Mouse (Mus musculus) liver, embryonic 15.5 days (tissue): ENCODE measurements around the gene Gm13287. TPM values are rescaled to one million over a fixed set of nuclear protein-coding genes. Genes with fewer than 3 reads are reported as not detected.
"Not testable (repeated sequence)": the region's sequence is repeated elsewhere in the genome, so short reads cannot be mapped to it uniquely, and the experiment has no call there.

Experiments
- ATAC-seq: fragments of 200-750 bp; cut with Nextera tagmentation; 2 replicates; pipeline ENCODE4 v1.8.0; 2017; ENCODE audit warnings: moderate number of reproducible peaks, mild to moderate bottlenecking, moderate library complexity; ENCODE audit not compliant: insufficient read depth
- H3K27ac ChIP-seq: fragments of 300-500 bp; sonication (generic); replicated peaks from 2 replicates; pipeline ENCODE4 v1.5.1; 2015; ENCODE audit warnings: mild to moderate bottlenecking, inconsistent platforms
- H3K27me3 ChIP-seq: fragments of 300-500 bp; sonication (generic); 2 replicates; pipeline ENCODE4 v1.6.1; 2015; ENCODE audit warnings: mild to moderate bottlenecking, inconsistent platforms
- H3K36me3 ChIP-seq: fragments of 300-500 bp; sonication (generic); replicated peaks from 2 replicates; pipeline ENCODE4 v1.6.1; 2015; ENCODE audit warnings: moderate library complexity, mild to moderate bottlenecking, inconsistent platforms
- H3K4me1 ChIP-seq: fragments of 300-500 bp; sonication (generic); replicated peaks from 2 replicates; pipeline ENCODE4 v1.6.1; 2015; ENCODE audit warnings: inconsistent platforms
- H3K4me2 ChIP-seq: fragments of 300-500 bp; sonication (generic); 2 replicates; pipeline ENCODE4 v1.6.1; 2015; ENCODE audit warnings: moderate library complexity, mild to moderate bottlenecking, inconsistent platforms
- H3K4me3 ChIP-seq: fragments of 300-500 bp; sonication (generic); replicated peaks from 2 replicates; pipeline ENCODE4 v1.5.1; 2015; ENCODE audit warnings: mild to moderate bottlenecking, inconsistent platforms
- H3K9ac ChIP-seq: fragments of 300-500 bp; sonication (generic); 2 replicates; pipeline ENCODE4 v1.6.1; 2015; ENCODE audit warnings: moderate library complexity, mild to moderate bottlenecking, inconsistent platforms
- H3K9me3 ChIP-seq: fragments of 300-500 bp; sonication (generic); replicated peaks from 2 replicates; pipeline ENCODE4 v1.6.1; 2016; ENCODE audit warnings: inconsistent platforms
- WGBS: fragments of 180-500 bp; shearing (Covaris S2); methylation state at CpG from one replicate; pipeline ENCODE4 v1.1.7; 2015; ENCODE audit warnings: mixed read lengths; ENCODE audit not compliant: insufficient replicate concordance; 5-methylcytosine and 5-hydroxymethylcytosine counted together
- polyA plus RNA-seq: library from polyadenylated mRNA; unstranded; fragments of >200 nt; fragmentation: Nextera tagmentation; extraction: Ambion mirVana; gene quantifications from 2 replicates; pipeline ENCODE4 v1.2.1, GENCODE M21; 2015

Gene Gm13287
- not detected in 2 replicates for polyA plus RNA-seq

DNA sequence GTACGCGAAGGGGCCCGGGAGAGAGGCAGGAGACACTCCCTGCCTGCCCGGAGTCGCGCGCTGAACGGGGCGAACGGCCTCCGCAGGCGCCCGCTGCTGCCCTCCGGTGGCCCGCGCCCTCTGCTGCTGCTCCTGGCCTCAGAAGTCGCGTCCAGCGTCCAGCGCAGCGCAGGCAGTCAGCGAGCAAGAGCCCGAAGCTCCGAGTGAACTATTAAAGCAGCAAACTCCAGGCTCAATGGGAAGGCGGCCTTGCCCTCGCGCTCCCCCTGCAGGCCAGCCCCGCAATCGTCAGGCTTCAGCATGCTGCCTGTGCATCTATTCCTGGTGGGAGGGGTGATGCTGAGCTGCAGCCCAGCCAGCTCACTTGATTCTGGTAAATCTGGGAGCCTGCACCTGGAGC is at the start of gene Gm13287:
Gene Gm13287 (plus strand): TSS at position 301 of the 400 bp plus-strand sequence.
- not testable (repeated sequence) for ATAC-seq, H3K9ac ChIP-seq, H3K36me3 ChIP-seq, H3K27me3 ChIP-seq, H3K9me3 ChIP-seq, H3K4me1 ChIP-seq, H3K27ac ChIP-seq, H3K4me3 ChIP-seq
- WGBS: no CpG with 5 or more reads among the region's 29 CpGs
- peak within 1 kb of the TSS; percentile 40; the same call in 1 of the 2 replicates for H3K4me2 ChIP-seq

DNA sequence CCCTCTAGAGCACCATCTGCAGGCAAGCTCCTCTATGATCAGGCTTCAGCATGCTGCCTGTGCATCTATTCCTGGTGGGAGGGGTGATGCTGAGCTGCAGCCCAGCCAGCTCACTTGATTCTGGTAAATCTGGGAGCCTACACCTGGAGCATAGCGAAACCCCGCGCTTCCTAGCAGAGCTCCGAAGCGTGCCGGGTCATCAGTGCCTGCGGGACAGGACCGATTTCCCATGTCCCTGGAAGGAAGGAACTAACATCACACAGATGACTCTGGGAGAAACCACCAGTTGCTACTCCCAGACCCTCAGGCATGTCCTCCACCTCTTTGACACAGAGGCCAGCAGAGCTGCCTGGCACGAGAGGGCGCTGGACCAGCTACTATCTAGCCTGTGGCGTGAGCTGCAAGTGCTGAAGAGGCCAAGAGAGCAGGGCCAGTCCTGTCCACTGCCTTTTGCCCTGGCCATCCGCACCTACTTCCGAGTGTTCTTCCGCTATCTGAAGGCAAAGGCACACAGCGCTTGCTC is 48.2 kb upstream of the Gm13287 start, which contains the start of gene Gm13271:
Gene Gm13271 (plus strand): TSS at position 51 of the 523 bp plus-strand sequence.
- not testable (repeated sequence) for H3K4me2 ChIP-seq, H3K4me1 ChIP-seq, ATAC-seq, H3K4me3 ChIP-seq, H3K9ac ChIP-seq, H3K9me3 ChIP-seq, H3K27ac ChIP-seq, H3K36me3 ChIP-seq, H3K27me3 ChIP-seq
- WGBS: 75% methylated on average over 15 of the region's 15 CpGs

DNA sequence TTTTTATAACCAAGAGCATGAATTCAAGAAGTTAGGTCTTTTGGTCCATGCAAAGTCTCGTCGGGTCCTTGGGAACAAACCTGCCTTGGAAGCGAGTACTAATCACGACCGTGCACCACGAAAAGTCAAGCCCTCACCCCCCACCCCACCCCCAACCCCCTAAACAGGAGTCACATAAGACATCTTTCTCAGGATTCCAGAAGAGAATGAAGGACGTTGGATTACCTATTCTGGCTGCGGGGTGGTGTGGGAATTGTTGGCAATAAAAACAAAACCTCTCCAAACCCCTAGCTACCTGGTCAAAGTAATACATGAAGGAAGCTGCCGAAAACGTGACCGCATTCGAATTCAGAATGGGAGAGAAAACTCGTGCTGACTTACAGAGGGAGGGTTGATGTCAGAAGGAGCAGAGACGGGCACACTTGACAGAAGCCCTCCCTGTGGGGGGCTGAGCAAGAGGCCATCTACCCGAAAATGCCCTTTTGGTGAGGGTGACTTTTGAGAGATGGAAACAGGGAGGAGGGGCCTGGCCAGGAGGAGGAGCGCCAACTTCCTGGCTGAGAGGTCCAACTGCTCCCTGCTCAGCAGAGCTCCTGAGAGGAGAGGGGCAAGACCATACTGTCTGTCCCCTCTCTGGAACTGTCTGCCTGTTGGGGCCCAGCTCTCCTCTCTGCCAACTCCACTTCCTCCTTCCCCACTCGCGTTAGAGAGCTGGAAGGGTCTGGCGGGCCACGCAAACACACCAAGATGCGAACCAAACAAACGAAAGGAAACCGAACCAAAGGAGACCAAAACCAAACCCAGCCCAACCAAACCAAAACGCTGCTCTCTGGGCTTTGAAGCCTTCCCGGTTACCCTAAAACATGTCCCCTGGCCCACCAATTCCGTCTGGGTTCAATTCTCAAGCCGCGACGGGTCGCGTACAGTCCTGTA is 46.2 kb upstream of the Gm13287 start:
- H3K27me3 ChIP-seq, H3K4me1 ChIP-seq, H3K36me3 ChIP-seq, H3K9me3 ChIP-seq, ATAC-seq: not testable (repeated sequence)
- peak overlapping the region; percentile 86 for H3K27ac ChIP-seq
- 9% methylated on average over 29 of the region's 31 CpGs for WGBS
- H3K4me3 ChIP-seq: peak overlapping the region; percentile 66
- peak overlapping the region; percentile 85 for H3K4me2 ChIP-seq
- H3K9ac ChIP-seq: peak overlapping the region; percentile 57

DNA sequence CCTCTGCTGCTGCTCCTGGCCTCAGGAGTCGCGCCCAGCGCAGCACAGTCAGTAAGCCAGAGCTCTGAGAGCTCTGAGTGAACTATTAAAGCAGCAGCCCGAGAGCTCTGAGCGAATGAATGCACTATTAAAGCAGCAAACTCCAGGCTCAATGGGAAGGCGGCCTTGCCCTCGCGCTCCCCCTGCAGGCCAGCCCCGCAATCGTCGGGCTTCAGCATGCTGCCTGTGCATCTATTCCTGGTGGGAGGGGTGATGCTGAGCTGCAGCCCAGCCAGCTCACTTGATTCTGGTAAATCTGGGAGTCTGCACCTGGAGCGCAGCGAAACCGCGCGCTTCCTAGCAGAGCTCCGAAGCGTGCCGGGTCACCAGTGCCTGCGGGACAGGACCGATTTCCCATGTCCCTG is 45.4 kb upstream of the Gm13287 start:
- not testable (repeated sequence) for H3K36me3 ChIP-seq, H3K9me3 ChIP-seq, H3K4me1 ChIP-seq, H3K27me3 ChIP-seq
- Histone ChIP-seq H3K27ac (peak overlapping the region; percentile 86), H3K4me2 (peak overlapping the region; percentile 85), H3K9ac (peak overlapping the region; percentile 57), H3K4me3 (peak overlapping the region; percentile 66)
- peak; percentile 100 for ATAC-seq
- WGBS: under 1% methylated on average over 20 of the region's 21 CpGs

DNA sequence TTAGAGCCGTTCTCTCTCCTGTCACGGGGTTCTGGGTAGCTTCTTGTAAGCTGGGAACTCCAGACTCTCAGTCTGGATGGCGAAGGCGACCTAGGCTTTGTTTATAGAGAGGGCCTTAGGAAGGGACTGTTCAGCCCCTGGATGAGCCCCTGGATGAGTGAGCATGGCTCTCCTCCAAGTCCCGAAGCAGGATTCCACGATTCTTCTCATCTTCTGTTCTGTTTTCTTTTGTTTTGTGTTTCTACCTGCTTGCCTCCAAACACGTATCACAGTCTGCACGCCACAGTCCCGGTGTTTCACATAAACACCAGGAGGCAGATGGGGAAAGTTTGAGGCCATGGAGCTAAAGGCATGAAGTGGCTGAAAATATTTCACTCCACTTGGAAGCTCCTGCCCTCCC is 44.3 kb upstream of the Gm13287 start:
- H3K9me3 ChIP-seq, H3K36me3 ChIP-seq, H3K4me1 ChIP-seq, H3K27ac ChIP-seq, H3K27me3 ChIP-seq, ATAC-seq, H3K4me2 ChIP-seq, H3K9ac ChIP-seq, H3K4me3 ChIP-seq: not testable (repeated sequence)
- 68% methylated on average over 9 of the region's 9 CpGs for WGBS

DNA sequence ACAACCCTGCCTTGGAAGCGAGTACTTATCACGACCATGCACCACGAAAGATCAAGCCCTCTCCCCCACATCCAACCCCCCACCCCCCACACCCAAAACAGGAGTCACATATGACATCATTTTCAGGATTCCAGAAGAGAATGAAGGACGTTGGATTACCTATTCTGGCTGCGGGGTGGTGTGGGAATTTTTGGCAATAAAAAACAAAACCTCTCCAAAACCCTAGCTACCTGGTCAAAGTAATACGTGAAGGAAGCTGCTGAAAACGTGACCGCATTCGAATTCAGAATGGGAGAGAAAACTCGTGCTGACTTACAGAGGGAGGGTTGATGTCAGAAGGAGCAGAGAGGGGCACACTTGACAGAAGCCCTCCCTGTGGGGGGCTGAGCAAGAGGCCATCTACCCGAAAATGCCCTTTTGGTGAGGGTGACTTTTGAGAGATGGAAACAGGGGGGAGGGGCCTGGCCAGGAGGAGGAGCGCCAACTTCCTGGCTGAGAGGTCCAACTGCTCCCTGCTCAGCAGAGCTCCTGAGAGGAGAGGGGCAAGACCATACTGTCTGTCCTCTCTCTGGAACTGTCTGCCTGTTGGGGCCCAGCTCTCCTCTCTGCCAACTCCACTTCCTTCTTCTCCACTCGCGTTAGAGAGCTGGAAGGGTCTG is 43.3 kb upstream of the Gm13287 start, which contains the start of gene Gm13283:
Gene Gm13283 (plus strand): TSS at position 510 of the 659 bp plus-strand sequence.
- WGBS: 14% methylated on average over 10 of the region's 14 CpGs
- not testable (repeated sequence) for H3K27me3 ChIP-seq, H3K36me3 ChIP-seq, ATAC-seq, H3K27ac ChIP-seq, H3K9ac ChIP-seq, H3K4me1 ChIP-seq, H3K9me3 ChIP-seq
- Histone ChIP-seq H3K4me3 (peak within 1 kb of the TSS; percentile 46), H3K4me2 (peak within 1 kb of the TSS; percentile 67)

DNA sequence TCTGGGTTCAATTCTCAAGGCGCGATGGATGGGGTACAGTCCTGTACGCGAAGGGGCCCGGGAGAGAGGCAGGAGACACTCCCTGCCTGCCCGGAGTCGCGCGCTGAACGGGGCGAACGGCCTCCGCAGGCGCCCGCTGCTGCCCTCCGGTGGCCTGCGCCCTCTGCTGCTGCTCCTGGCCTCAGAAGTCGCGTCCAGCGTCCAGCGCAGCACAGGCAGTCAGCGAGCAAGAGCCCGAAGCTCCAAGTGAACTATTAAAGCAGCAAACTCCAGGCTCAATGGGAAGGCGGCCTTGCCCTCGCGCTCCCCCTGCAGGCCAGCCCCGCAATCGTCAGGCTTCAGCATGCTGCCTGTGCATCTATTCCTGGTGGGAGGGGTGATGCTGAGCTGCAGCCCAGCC is 42.6 kb upstream of the Gm13287 start:
- H3K27ac ChIP-seq, H3K9ac ChIP-seq, ATAC-seq, H3K9me3 ChIP-seq, H3K4me1 ChIP-seq, H3K27me3 ChIP-seq, H3K36me3 ChIP-seq: not testable (repeated sequence)
- Histone ChIP-seq H3K4me3 (peak overlapping the region; percentile 46), H3K4me2 (peak overlapping the region; percentile 67)
- 0% methylated on average over 27 of the region's 28 CpGs for whole genome bisulfite sequencing

DNA sequence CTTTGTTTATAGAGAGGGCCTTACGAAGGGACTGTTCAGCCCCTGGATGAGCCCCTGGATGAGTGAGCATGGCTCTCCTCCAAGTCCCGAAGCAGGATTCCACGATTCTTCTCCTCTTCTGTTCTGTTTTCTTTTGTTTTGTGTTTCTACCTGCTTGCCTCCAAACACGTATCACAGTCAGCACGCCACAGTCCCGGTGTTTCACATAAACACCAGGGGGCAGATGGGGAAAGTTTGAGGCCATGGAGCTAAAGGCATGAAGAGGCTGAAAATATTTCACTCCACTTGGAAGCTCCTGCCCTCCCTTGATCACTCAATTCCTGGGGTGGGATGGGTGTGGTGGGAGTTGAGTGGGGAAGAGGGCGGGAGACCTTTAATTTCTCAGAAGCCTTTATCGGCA is 41.3 kb upstream of the Gm13287 start:
- H3K9me3 ChIP-seq, H3K4me1 ChIP-seq, H3K4me2 ChIP-seq, H3K27ac ChIP-seq, H3K27me3 ChIP-seq, H3K36me3 ChIP-seq, H3K9ac ChIP-seq, ATAC-seq, H3K4me3 ChIP-seq: not testable (repeated sequence)
- 50% methylated on average over 6 of the region's 8 CpGs for WGBS

DNA sequence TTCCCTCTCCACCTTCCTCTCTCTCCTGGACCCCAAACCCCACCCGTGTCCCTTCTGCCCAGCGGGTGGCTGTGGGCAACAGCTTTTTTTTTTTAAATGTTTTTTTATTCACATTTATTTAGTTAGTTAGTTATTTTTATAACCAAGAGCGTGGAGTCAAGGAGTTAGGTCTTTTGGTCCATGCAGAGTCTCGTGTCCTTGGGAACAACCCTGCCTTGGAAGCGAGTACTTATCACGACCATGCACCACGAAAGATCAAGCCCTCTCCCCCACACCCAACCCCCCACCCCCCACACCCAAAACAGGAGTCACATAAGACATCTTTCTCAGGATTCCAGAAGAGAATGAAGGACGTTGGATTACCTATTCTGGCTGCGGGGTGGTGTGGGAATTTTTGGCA is 40.7 kb upstream of the Gm13287 start:
- 33% methylated on average over 9 of the region's 9 CpGs for WGBS

DNA sequence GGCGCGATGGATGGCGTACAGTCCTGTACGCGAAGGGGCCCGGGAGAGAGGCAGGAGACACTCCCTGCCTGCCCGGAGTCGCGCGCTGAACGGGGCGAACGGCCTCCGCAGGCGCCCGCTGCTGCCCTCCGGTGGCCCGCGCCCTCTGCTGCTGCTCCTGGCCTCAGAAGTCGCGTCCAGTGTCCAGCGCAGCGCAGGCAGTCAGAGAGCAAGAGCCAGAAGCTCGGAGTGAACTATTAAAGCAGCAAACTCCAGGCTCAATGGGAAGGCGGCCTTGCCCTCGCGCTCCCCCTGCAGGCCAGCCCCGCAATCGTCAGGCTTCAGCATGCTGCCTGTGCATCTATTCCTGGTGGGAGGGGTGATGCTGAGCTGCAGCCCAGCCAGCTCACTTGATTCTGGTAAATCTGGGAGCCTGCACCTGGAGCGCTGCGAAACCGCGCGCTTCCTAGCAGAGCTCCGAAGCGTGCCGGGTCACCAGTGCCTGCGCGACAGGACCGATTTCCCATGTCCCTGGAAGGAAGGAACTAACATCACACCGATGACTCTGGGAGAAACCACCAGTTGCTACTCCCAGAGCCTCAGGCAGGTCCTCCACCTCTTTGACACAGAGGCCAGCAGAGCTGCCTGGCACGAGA is 39.6 kb upstream of the Gm13287 start:
- not testable (repeated sequence) for H3K27me3 ChIP-seq, H3K9me3 ChIP-seq, H3K36me3 ChIP-seq, H3K4me1 ChIP-seq, H3K27ac ChIP-seq, ATAC-seq, H3K9ac ChIP-seq
- WGBS: 2% methylated on average over 38 of the region's 42 CpGs
- H3K4me3 ChIP-seq: peak overlapping the region; percentile 48
- peak overlapping the region; percentile 65 for H3K4me2 ChIP-seq

More for the DNA sequence above, 40.7 kb upstream of the Gm13287 start:
- H3K4me1 ChIP-seq, ATAC-seq, H3K9ac ChIP-seq, H3K27me3 ChIP-seq, H3K9me3 ChIP-seq, H3K36me3 ChIP-seq, H3K4me2 ChIP-seq, H3K27ac ChIP-seq, H3K4me3 ChIP-seq: not testable (repeated sequence)

DNA sequence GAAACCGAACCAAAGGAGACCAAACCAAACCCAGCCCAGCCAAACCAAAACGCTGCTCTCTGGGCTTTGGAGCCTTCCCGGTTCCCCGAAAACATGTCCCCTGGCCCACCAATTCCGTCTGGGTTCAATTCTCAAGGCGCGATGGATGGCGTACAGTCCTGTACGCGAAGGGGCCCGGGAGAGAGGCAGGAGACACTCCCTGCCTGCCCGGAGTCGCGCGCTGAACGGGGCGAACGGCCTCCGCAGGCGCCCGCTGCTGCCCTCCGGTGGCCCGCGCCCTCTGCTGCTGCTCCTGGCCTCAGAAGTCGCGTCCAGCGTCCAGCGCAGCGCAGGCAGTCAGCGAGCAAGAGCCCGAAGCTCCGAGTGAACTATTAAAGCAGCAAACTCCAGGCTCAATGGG is 29.5 kb upstream of the Gm13287 start, which contains the start of gene Gm13290:
Gene Gm13290 (plus strand): TSS at position 301 of the 400 bp plus-strand sequence.
- not testable (repeated sequence) for H3K4me1 ChIP-seq, H3K9me3 ChIP-seq, H3K4me2 ChIP-seq, H3K27me3 ChIP-seq, ATAC-seq, H3K4me3 ChIP-seq, H3K27ac ChIP-seq, H3K36me3 ChIP-seq, H3K9ac ChIP-seq
- WGBS: no CpG with 5 or more reads among the region's 32 CpGs
